ENCODE assay signal across 9 mouse cellular contexts in genomic region chr17:28575244-28576125, GRCm38 (mm10). TPM values are rescaled to one million over a fixed set of nuclear protein-coding genes. Genes with fewer than 3 reads are reported as not detected.
DNase-seq lines count a peak whose midpoint lies in the region; ATAC-seq and TF ChIP-seq lines count a peak whose summit lies in the region.
"Had no signal": no experiment of that assay in that cellular context is flagged by ENCODE, and none has a peak within 500 bp of the region (broad histone marks: within the 10 kb centered on the region; RNA-seq: fewer than 3 reads in every experiment).

Gene Lhfpl5 (plus strand): TSS chr17:28575641.

- peak; percentile 86 for ATAC-seq in forebrain, embryonic 14.5 days
- ATAC-seq in intestine, embryonic 16.5 days = peak; percentile 84

- TF ChIP-seq POLR2A in testis, adult 2 months (IDR thresholded peaks at IDR 0.05; ENCODE audit: control insufficient read depth, low read depth, low read length) = no peak

- peak within 1 kb of the TSS; percentile 32 for H3K4me3 ChIP-seq in forebrain, embryonic 14.5 days (ENCODE audit: low read depth, low read length)
- peak within 1 kb of the TSS; percentile 35 for H3K4me3 ChIP-seq in intestine, embryonic 16.5 days (ENCODE audit: low read length)
- H3K4me3 ChIP-seq in testis, adult 2 months (ENCODE audit: control insufficient read depth, low read depth, low read length) = peak within 1 kb of the TSS; percentile 47

- no peaks in the 10 kb centered on the region for H3K27me3 ChIP-seq in forebrain, embryonic 14.5 days (replicated peaks; ENCODE audit: control insufficient read depth, insufficient read depth, low read length)
- H3K27me3 ChIP-seq in intestine, embryonic 16.5 days (replicated peaks; ENCODE audit: control insufficient read depth, insufficient read depth, low read length) = no peaks in the 10 kb centered on the region
- no peaks in the 10 kb centered on the region for H3K27me3 ChIP-seq in testis, adult 2 months (ENCODE audit: control insufficient read depth, insufficient read depth, low read length)

- peak within 1 kb of the TSS; percentile 43 for H3K9ac ChIP-seq in forebrain, embryonic 14.5 days (ENCODE audit: low read length)
- H3K9ac ChIP-seq in intestine, embryonic 16.5 days (ENCODE audit: low read depth, low read length) = no peak within 1 kb of the TSS

- H3K27ac ChIP-seq in forebrain, embryonic 14.5 days (ENCODE audit: low read depth, low read length) = no peak within 1 kb of the TSS
- H3K27ac ChIP-seq in intestine, embryonic 16.5 days (ENCODE audit: low read length) = no peak within 1 kb of the TSS
- H3K27ac ChIP-seq in testis, adult 2 months (ENCODE audit: control insufficient read depth, insufficient read depth, low read depth, low read length) = no peak within 1 kb of the TSS

- H3K4me2 ChIP-seq in forebrain, embryonic 14.5 days (ENCODE audit: low read length) = peak within 1 kb of the TSS; percentile 55
- H3K4me2 ChIP-seq in intestine, embryonic 16.5 days (ENCODE audit: low read depth, low read length) = peak within 1 kb of the TSS; percentile 63

- no peaks in the 10 kb centered on the region for H3K9me3 ChIP-seq in forebrain, embryonic 14.5 days (replicated peaks; ENCODE audit: control insufficient read depth, low read length)
- no peaks in the 10 kb centered on the region for H3K9me3 ChIP-seq in intestine, embryonic 16.5 days (ENCODE audit: control insufficient read depth, low read length)

- peaks cover 1% of the 10 kb centered on the region; the same call in 1 of the 2 replicates for H3K4me1 ChIP-seq in forebrain, embryonic 14.5 days (ENCODE audit: control insufficient read depth, insufficient read depth, low read length)
- peaks cover 8% of the 10 kb centered on the region for H3K4me1 ChIP-seq in intestine, embryonic 16.5 days (ENCODE audit: control insufficient read depth, insufficient read depth, low read length)
- peaks cover 12% of the 10 kb centered on the region for H3K4me1 ChIP-seq in testis, adult 2 months (ENCODE audit: control insufficient read depth, insufficient read depth, low read length)

- 19% methylated on average over 41 of the region's 50 CpGs for WGBS in forebrain, embryonic 14.5 days
- 14% methylated on average over 50 of the region's 50 CpGs for WGBS in intestine, embryonic 16.5 days

- H3K36me3 ChIP-seq in forebrain, embryonic 14.5 days (ENCODE audit: control insufficient read depth, insufficient read depth, low read length) = no peaks in the 10 kb centered on the region
- no peaks in the 10 kb centered on the region for H3K36me3 ChIP-seq in intestine, embryonic 16.5 days (ENCODE audit: control insufficient read depth, insufficient read depth, low read length)
- H3K36me3 ChIP-seq in testis, adult 2 months (ENCODE audit: control insufficient read depth, insufficient read depth, low read length) = no peaks in the 10 kb centered on the region

- DNase-seq in spleen, postnatal 4 days (ENCODE audit: low spot score in 2 of 2) = peak; percentile 32 to 86
- DNase-seq in spleen, postnatal 36 days (ENCODE audit: low spot score in 2 of 2) = no peak
- DNase-seq in c-Kit-positive CD71-positive TER-119-positive erythroid progenitor cells, embryonic 14.5 days (ENCODE audit: low spot score) = peak; percentile 37
- DNase-seq in forebrain, embryonic 14.5 days (ENCODE audit: low spot score) = peak; percentile 71
- DNase-seq in mesoderm, embryonic 11.5 days (ENCODE audit: low read depth, low spot score) = peak; percentile 85
- no peak for DNase-seq in right cerebral cortex, adult 18-20 months

- TF ChIP-seq CTCF in testis, adult 2 months (IDR thresholded peaks at IDR 0.05; ENCODE audit: control insufficient read depth, insufficient read depth, insufficient replicate concordance, low read depth, low read length) = no peak

RNA-seq across cellular contexts. Expression of gene Lhfpl5, which starts in this region (rescaled TPM):
- 3.9 and 4.5 TPM in 2 replicates for polyA plus RNA-seq in forebrain, embryonic 14.5 days (2014; fragmentation: Nextera tagmentation; extraction: Ambion mirVana)
- polyA plus RNA-seq in intestine, embryonic 16.5 days (2015; fragmentation: Nextera tagmentation; extraction: Ambion mirVana) = 0.92 and 1.0 TPM in 2 replicates
- polyA plus RNA-seq in testis, adult 2 months (2012; rRNA removed) = 0.10 TPM in 1 of 2 replicates, not detected in the other
- polyA plus RNA-seq: gonadal fat pad, adult 2 months had no signal

Comparison
In these comparisons a context has a peak if more than half of its experiments do, and no peak if none do; other contexts are left out.
1. DNase-seq: peak in spleen, postnatal 4 days (2 of 2), c-Kit-positive CD71-positive TER-119-positive erythroid progenitor cells, embryonic 14.5 days (single experiment), forebrain, embryonic 14.5 days (single experiment) and mesoderm, embryonic 11.5 days (single experiment); none in spleen, postnatal 36 days (0 of 2) and right cerebral cortex, adult 18-20 months (single experiment).
2. Peak in every context shown above with its lines, with median percentiles within 50 percentile points of each other: H3K4me3 ChIP-seq.